Mouse (Mus musculus) bone marrow macrophage, adult 2 months (primary cell): Measurements from ENCODE around the gene Psmb11.

Source experiments
- CTCF ChIP-seq: IDR thresholded peaks from 2 replicates; pipeline ENCODE4 v1.5.1; 2012; ENCODE audit warnings: low read depth, mild to moderate bottlenecking, low read length, moderate library complexity
- POLR2A ChIP-seq: IDR thresholded peaks from 2 replicates; pipeline ENCODE4 v1.6.1; 2012; ENCODE audit warnings: mild to moderate bottlenecking, low read depth, low read length, borderline replicate concordance

DNA sequence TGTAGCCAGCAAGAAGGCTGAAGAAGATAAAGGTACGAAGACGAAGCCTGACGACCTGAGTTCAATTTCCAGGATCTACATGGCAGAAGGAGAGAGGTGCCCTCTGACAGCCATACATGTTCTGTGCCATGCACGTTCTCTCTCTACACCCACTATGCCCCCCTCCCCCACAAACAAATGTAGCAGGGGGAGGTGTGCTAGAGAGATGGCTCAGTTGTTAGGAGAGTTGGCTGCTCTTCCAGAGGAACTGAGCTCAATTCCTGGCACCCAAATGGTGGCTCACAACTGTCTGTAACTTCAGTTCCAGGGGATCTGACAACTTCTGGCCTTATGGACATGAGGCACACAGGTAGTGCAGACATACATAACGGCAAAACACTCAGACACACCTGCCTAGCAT is 55.1 kb downstream of the Psmb11 start:
- TF ChIP-seq CTCF = no peak
- no peak for TF ChIP-seq POLR2A
